Mouse (Mus musculus): ENCODE data around the gene Olfr510.
"Not testable (repeated sequence)": the region's sequence is repeated elsewhere in the genome, so short reads cannot be mapped to it uniquely, and the experiment has no call there.

Gene Olfr510

GRCm38 (mm10) chr7:108666118-108666517, at the start of gene Olfr510:
Gene Olfr510, plus strand, starts transcription at chr7:108666418.
- no peak for DNase-seq (ENCODE audit: low spot score in 2 of 2)

GRCm38 (mm10) chr7:108616781-108617180, 49.4 kb upstream of the Olfr510 start:
- DNase-seq (ENCODE audit: low spot score in 2 of 2), result not testable (repeated sequence)

GRCm38 (mm10) chr7:108621514-108621913, 44.7 kb upstream of the Olfr510 start, which contains the start of gene Olfr507:
Gene Olfr507, plus strand, starts transcription at chr7:108621814.
- no peak for DNase-seq (ENCODE audit: low spot score in 2 of 2)

GRCm38 (mm10) chr7:108629694-108630093, 36.5 kb upstream of the Olfr510 start, which contains the start of gene Olfr508:
Gene Olfr508, plus strand, starts transcription at chr7:108629994.
- no peak for DNase-seq (ENCODE audit: low spot score in 2 of 2)

GRCm38 (mm10) chr7:108651806-108652205, 14.4 kb upstream of the Olfr510 start, which contains the start of gene Olfr509:
Gene Olfr509, minus strand, starts transcription at chr7:108651906.
- DNase-seq (ENCODE audit: low spot score in 2 of 2), result no peak

- DNase-seq (ENCODE audit: low spot score in 2 of 2), result no peak
Observed at GRCm38 (mm10) chr7:108662419-108662818, 3.8 kb upstream of the Olfr510 start.

GRCm38 (mm10) chr7:108671058-108671457, 4.8 kb downstream of the Olfr510 start:
- no peak for DNase-seq (ENCODE audit: low spot score in 2 of 2)

GRCm38 (mm10) chr7:108678886-108679285, 12.7 kb downstream of the Olfr510 start:
- no peak for DNase-seq (ENCODE audit: low spot score in 2 of 2)

GRCm38 (mm10) chr7:108713020-108713419, 46.8 kb downstream of the Olfr510 start, which contains the start of gene Olfr512:
Gene Olfr512, plus strand, starts transcription at chr7:108713320.
- no peak for DNase-seq (ENCODE audit: low spot score in 2 of 2)

Measured in frontal cortex, postnatal 10 days (tissue).